Mouse (Mus musculus) heart, postnatal 0 days (tissue): ENCODE data around the gene Gm3512. TPM values are rescaled to one million over a fixed set of nuclear protein-coding genes. Genes with fewer than 3 reads are reported as not detected.
A peak's percentile ranks its signal among the peaks of the same experiment; 100 is the strongest.
"Not testable (repeated sequence)": the region's sequence is repeated elsewhere in the genome, so short reads cannot be mapped to it uniquely, and the experiment has no call there.

Source experiments
- ATAC-seq: fragments of 200-750 bp; cut with Nextera tagmentation; 2 replicates; pipeline ENCODE4 v1.8.0; 2017; ENCODE audit warnings: low read depth, moderate number of reproducible peaks, moderate library complexity; ENCODE audit not compliant: insufficient read depth
- DNase-seq: peaks from one replicate; pipeline ENCODE4 v3.0.0-alpha.2; 2016; ENCODE audit warnings: low spot score
- H3K27ac ChIP-seq: fragments of 300-500 bp; sonication (generic); 2 replicates; pipeline ENCODE4 v1.5.1; 2014; ENCODE audit warnings: low read depth, mild to moderate bottlenecking
- H3K27me3 ChIP-seq: fragments of 300-500 bp; sonication (generic); 2 replicates; pipeline ENCODE4 v1.6.1; 2014; ENCODE audit warnings: low read length, mixed read lengths; ENCODE audit not compliant: control insufficient read depth, insufficient read depth
- H3K36me3 ChIP-seq: fragments of 300-500 bp; sonication (generic); replicated peaks from 2 replicates; pipeline ENCODE4 v1.6.1; 2014; ENCODE audit warnings: low read length, mixed read lengths; ENCODE audit not compliant: control insufficient read depth, insufficient read depth
- H3K4me1 ChIP-seq: fragments of 300-500 bp; sonication (generic); 2 replicates; pipeline ENCODE4 v1.6.1; 2014; ENCODE audit warnings: antibody characterized with exemption; ENCODE audit not compliant: control insufficient read depth, insufficient read depth
- H3K4me2 ChIP-seq: fragments of 300-500 bp; sonication (generic); 2 replicates; pipeline ENCODE4 v1.6.1; 2014; ENCODE audit warnings: low read depth, mild to moderate bottlenecking, low read length, moderate library complexity
- H3K4me3 ChIP-seq: fragments of 300-500 bp; sonication (generic); 2 replicates; pipeline ENCODE4 v1.5.1; 2014; ENCODE audit warnings: low read depth, low read length
- H3K9ac ChIP-seq: fragments of 300-500 bp; sonication (generic); replicated peaks from 2 replicates; pipeline ENCODE4 v1.6.1; 2014; ENCODE audit warnings: low read depth, low read length, mixed read lengths
- H3K9me3 ChIP-seq: fragments of 300-500 bp; sonication (generic); replicated peaks from 2 replicates; pipeline ENCODE4 v1.6.1; 2016; ENCODE audit warnings: low read length; ENCODE audit not compliant: control insufficient read depth
- WGBS: fragments of 180-500 bp; shearing (Covaris S2); extraction: QIAGEN DNeasy Blood & Tissue Kit; methylation state at CpG from one replicate; pipeline ENCODE4 v1.1.7; 2014; 5-methylcytosine and 5-hydroxymethylcytosine counted together
- polyA plus RNA-seq: library from polyadenylated mRNA; unstranded; fragments of >200 nt; fragmentation: Nextera tagmentation; extraction: Ambion mirVana; gene quantifications from 2 replicates; pipeline ENCODE4 v1.2.1, GENCODE M21; 2015
- total RNA-seq: library from RNA; depleted of rRNA; stranded (reverse); fragments of >200 nt; gene quantifications from 2 replicates; pipeline ENCODE4 v1.2.3, GENCODE M21; 2014; ENCODE audit warnings: low replicate concordance; rRNA removed

Gm3512 gene
- total RNA-seq (0.08 and 0.31 TPM in 2 replicates), polyA plus RNA-seq (1.2 and 1.6 TPM in 2 replicates)

- H3K36me3 ChIP-seq, H3K4me3 ChIP-seq, H3K27me3 ChIP-seq, H3K9me3 ChIP-seq, H3K9ac ChIP-seq, ATAC-seq, DNase-seq, H3K4me2 ChIP-seq, H3K4me1 ChIP-seq, H3K27ac ChIP-seq: not testable (repeated sequence)
- WGBS, result no CpG with 5 or more reads among the region's 37 CpGs
These were observed at the start of gene Gm3512 for GRCm38 (mm10) chr14:7174483-7174971. Gene Gm3512 (minus strand): TSS chr14:7174533.

GRCm38 (mm10) chr14:7200070-7200469 is 25.7 kb upstream of the Gm3512 start:
- not testable (repeated sequence) for H3K9ac ChIP-seq, DNase-seq, ATAC-seq, H3K4me3 ChIP-seq, H3K27ac ChIP-seq, H3K27me3 ChIP-seq, H3K4me1 ChIP-seq, H3K9me3 ChIP-seq, H3K4me2 ChIP-seq, H3K36me3 ChIP-seq
- WGBS, result 62% methylated on average over 1 of the region's 3 CpGs

- not testable (repeated sequence) for H3K9ac ChIP-seq, H3K4me3 ChIP-seq, H3K36me3 ChIP-seq, H3K27me3 ChIP-seq, H3K27ac ChIP-seq, H3K9me3 ChIP-seq, ATAC-seq, H3K4me1 ChIP-seq, H3K4me2 ChIP-seq, DNase-seq
- WGBS, result no CpG with 5 or more reads among the region's 2 CpGs
These were observed 20.1 kb upstream of the Gm3512 start, which contains the start of gene Gm16434 for GRCm38 (mm10) chr14:7194440-7194839. Gene Gm16434 (minus strand): TSS chr14:7194540.

GRCm38 (mm10) chr14:7125312-7125711 is 49.0 kb downstream of the Gm3512 start, which contains the start of gene Gm6676:
Gene Gm6676 (minus strand): TSS chr14:7125412.
- not testable (repeated sequence) for H3K27ac ChIP-seq, H3K4me3 ChIP-seq, H3K9me3 ChIP-seq, H3K4me2 ChIP-seq, DNase-seq, H3K4me1 ChIP-seq, ATAC-seq, H3K27me3 ChIP-seq, H3K9ac ChIP-seq, H3K36me3 ChIP-seq
- WGBS, result no CpG with 5 or more reads among the region's 2 CpGs

- peak; percentile 11 for DNase-seq
- WGBS, result under 1% methylated on average over 8 of the region's 54 CpGs
- H3K27me3 ChIP-seq, ATAC-seq, H3K4me1 ChIP-seq, H3K36me3 ChIP-seq, H3K9me3 ChIP-seq, H3K9ac ChIP-seq: not testable (repeated sequence)
- Histone ChIP-seq H3K4me3 (peak overlapping the region; percentile 42), H3K4me2 (peak overlapping the region; percentile 60), H3K27ac (peak overlapping the region; percentile 78)
These were observed 69.1 kb downstream of the Gm3512 start for GRCm38 (mm10) chr14:7105124-7105802.

Other genes with a start within 250 kb of the Gm3512 start
- gene Gm6356, start 200.7 kb downstream of the Gm3512 start, total RNA-seq, result not detected in 2 replicates
- gene Gm6356, start 200.7 kb downstream of the Gm3512 start, polyA plus RNA-seq, result not detected in 2 replicates
- not detected in 2 replicates for gene Gm10406, start 147.1 kb downstream of the Gm3512 start, total RNA-seq
- gene Gm10406, start 147.1 kb downstream of the Gm3512 start, polyA plus RNA-seq, result 0.08 and 0.16 TPM in 2 replicates
- gene Gm3685, start 129.6 kb downstream of the Gm3512 start, total RNA-seq, result not detected in 2 replicates
- not detected in 2 replicates for gene Gm3685, start 129.6 kb downstream of the Gm3512 start, polyA plus RNA-seq
- 2.4 TPM in 1 of 2 replicates, not detected in the other for gene Gm3696, start 73.9 kb downstream of the Gm3512 start, total RNA-seq
- gene Gm3696, start 73.9 kb downstream of the Gm3512 start, polyA plus RNA-seq, result 0.37 and 0.70 TPM in 2 replicates
- gene Gm6676, start 49.1 kb downstream of the Gm3512 start, total RNA-seq, result not detected in 2 replicates
- gene Gm6676, start 49.1 kb downstream of the Gm3512 start, polyA plus RNA-seq, result not detected in 2 replicates
- not detected in 2 replicates for gene Gm16434, start 20.0 kb upstream of the Gm3512 start, total RNA-seq
- not detected in 2 replicates for gene Gm16434, start 20.0 kb upstream of the Gm3512 start, polyA plus RNA-seq
- not detected in 2 replicates for gene Gm3727, start 90.2 kb upstream of the Gm3512 start, total RNA-seq
- not detected in 2 replicates for gene Gm3727, start 90.2 kb upstream of the Gm3512 start, polyA plus RNA-seq
- 0.23 and 0.34 TPM in 2 replicates for gene Gm3739, start 140.5 kb upstream of the Gm3512 start, total RNA-seq
- 0.41 and 0.45 TPM in 2 replicates for gene Gm3739, start 140.5 kb upstream of the Gm3512 start, polyA plus RNA-seq
- not detected in 2 replicates for gene Gm5797, start 157.9 kb upstream of the Gm3512 start, total RNA-seq
- gene Gm5797, start 157.9 kb upstream of the Gm3512 start, polyA plus RNA-seq, result not detected in 2 replicates
- not detected in 2 replicates for gene Gm8374, start 190.6 kb upstream of the Gm3512 start, total RNA-seq
- gene Gm8374, start 190.6 kb upstream of the Gm3512 start, polyA plus RNA-seq, result not detected in 2 replicates